Mouse (Mus musculus) bone marrow macrophage, adult 2 months (primary cell): ENCODE measurements around the gene Med21. TPM values are rescaled to one million over a fixed set of nuclear protein-coding genes. Genes with fewer than 3 reads are reported as not detected.

ENCODE experiments used
- H3K27ac ChIP-seq: 2 replicates; pipeline ENCODE4 v1.5.1; 2012; ENCODE audit warnings: low read depth, low read length; ENCODE audit not compliant: insufficient read depth
- H3K4me1 ChIP-seq: 2 replicates; pipeline ENCODE4 v1.6.1; 2012; ENCODE audit warnings: low read length; ENCODE audit not compliant: control insufficient read depth, insufficient read depth
- H3K4me3 ChIP-seq: 2 replicates; pipeline ENCODE4 v1.5.1; 2012; ENCODE audit warnings: mild to moderate bottlenecking, low read length, moderate library complexity; ENCODE audit not compliant: insufficient read depth
- CTCF ChIP-seq: IDR thresholded peaks from 2 replicates; pipeline ENCODE4 v1.5.1; 2012; ENCODE audit warnings: low read depth, mild to moderate bottlenecking, low read length, moderate library complexity
- POLR2A ChIP-seq: IDR thresholded peaks from 2 replicates; pipeline ENCODE4 v1.6.1; 2012; ENCODE audit warnings: mild to moderate bottlenecking, low read depth, low read length, borderline replicate concordance
- polyA plus RNA-seq: library from polyadenylated mRNA; stranded (reverse); fragments of >200 nt; gene quantifications from 2 replicates; pipeline ENCODE4 v1.2.4, GENCODE M21; 2012; ENCODE audit not compliant: missing spikeins, insufficient read depth, insufficient read length

The Med21 gene
- 39.7 and 54.2 TPM in 2 replicates for polyA plus RNA-seq

DNA sequence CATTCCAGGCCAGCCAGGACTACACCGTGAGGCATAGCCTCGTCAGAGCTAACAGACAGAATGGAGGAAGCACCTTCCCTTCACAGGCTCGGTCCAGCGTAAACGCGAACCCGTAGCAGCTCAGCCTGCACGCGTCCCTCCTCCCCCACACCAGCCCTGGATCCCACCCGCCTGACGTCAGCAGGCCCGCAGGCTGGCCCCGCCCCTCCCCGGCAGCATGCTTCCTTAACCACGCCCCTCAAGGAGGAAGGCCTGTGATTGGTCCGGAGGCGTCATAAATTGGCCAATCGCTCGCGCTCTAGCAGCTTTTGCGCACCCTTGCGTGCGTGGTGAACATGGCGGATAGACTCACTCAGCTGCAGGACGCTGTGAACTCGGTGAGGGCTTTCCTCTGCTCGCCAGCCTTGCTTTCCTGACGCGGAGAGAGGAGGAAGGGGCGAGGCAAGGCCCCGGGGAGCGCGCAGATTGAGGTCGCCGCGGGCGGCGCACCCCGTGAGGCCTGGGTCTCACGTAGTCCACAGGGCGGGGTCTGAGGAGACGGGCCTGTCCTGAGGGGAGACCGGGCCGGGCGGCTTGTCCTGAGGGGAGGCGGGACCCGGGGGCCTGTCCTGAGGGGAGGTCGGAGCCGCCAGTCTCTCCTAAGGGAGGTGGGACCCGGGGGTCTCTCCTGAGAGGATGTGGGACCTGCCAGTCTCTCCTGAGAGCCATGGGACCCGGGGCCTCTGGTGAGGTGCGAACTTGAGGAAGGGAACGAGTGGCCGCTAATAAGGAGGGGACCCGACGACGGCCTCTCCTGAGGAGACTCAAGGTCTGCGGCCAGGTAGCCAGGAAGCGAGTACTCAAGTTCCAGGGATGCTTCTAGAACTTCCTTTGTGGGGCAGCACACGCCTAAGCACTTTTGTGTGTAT lies at the start of gene Med21, which contains the start of gene Tm7sf3:
Gene Med21 (plus strand): TSS at position 272 of the 908 bp plus-strand sequence.
Gene Tm7sf3 (minus strand): TSS at position 549 of the 908 bp plus-strand sequence.
- Histone ChIP-seq H3K4me3 (peak within 1 kb of the TSS; percentile 94), H3K27ac (peak within 1 kb of the TSS; percentile 48), H3K4me1 (peaks cover 30% of the 10 kb centered on the region)
- TF ChIP-seq POLR2A = peak; percentile 94
- TF ChIP-seq CTCF = no peak

- H3K4me3 ChIP-seq = no peak overlapping the region
- no peak overlapping the region for H3K27ac ChIP-seq
- H3K4me1 ChIP-seq = no peaks in the 10 kb centered on the region
- TF ChIP-seq POLR2A = no peak
These were observed 39.7 kb upstream of the Med21 start for GRCm38 (mm10) chr6:146602601-146603000.

- no peak overlapping the region for H3K4me3 ChIP-seq
- TF ChIP-seq CTCF (no peak), POLR2A (no peak)
- H3K27ac ChIP-seq = no peak overlapping the region
- H3K4me1 ChIP-seq = no peaks in the 10 kb centered on the region
These were observed 38.7 kb upstream of the Med21 start for GRCm38 (mm10) chr6:146603651-146604050.

DNA sequence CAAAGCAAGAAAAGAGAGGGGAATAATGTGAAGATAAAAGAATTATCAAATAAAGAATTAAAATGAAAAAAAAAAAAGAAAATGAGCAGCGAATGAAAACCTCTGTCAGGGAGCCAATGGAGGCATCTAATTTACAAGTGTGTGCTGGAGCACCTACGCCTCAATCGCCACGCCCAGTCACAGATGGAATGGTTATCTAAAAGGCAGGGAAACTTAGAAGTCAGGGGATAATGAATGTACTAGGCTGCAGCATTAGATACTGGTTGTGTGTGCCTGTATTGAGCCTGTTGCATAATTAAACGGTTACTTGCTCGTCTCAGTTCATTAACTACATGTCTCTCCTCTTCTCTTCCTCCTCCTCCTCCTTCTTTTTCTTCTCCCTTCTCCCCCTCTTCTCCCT lies 31.0 kb upstream of the Med21 start:
- TF ChIP-seq CTCF (no peak), POLR2A (no peak)
- Histone ChIP-seq H3K4me1 (no peaks in the 10 kb centered on the region; the same call in 1 of the 2 replicates), H3K27ac (no peak overlapping the region), H3K4me3 (no peak overlapping the region)

DNA sequence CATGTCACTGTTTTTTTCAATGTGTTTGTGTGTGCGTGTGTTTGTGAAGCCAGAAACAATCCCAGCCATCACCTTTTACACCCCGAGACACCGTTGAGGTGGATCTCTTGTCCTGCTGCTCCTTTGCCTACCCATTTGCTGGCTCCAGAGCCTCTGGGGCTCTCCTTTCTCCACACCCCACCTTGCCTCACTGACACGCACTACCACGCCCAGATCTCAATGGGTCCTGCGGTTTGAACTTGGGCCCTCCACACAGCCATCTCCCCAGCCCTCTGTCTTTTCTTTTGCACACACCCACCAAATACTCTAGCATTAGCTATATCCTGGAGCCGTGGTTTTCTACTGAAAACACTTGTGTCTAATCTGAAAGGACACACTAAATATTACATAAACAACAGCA lies 30.4 kb upstream of the Med21 start:
- Histone ChIP-seq H3K4me3 (no peak overlapping the region), H3K27ac (no peak overlapping the region), H3K4me1 (peaks cover 3% of the 10 kb centered on the region; the same call in 1 of the 2 replicates)
- TF ChIP-seq CTCF (no peak), POLR2A (no peak)

DNA sequence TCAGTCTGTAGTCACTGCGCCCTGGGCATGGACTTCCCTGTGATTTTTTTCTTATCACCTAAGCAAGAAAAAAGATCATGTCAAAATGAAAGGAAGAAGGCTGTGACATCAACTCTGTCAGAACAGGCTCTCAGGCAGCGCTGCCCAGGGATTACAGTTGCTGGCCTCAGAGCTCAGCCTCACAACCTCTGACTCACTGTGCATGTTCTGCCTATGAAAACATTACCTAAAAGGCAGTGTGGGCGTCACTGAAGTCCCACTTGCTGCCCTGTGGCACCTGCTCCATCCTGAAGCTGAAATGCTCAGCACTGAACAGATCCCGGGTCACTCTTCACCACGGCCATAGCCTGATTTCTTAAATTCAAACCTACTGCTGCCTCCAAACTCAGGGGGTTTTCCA lies 29.6 kb upstream of the Med21 start:
- TF ChIP-seq CTCF (no peak), POLR2A (no peak)
- Histone ChIP-seq H3K4me1 (peaks cover 3% of the 10 kb centered on the region; the same call in 1 of the 2 replicates), H3K4me3 (no peak overlapping the region), H3K27ac (no peak overlapping the region)

GRCm38 (mm10) chr6:146613907-146614306 lies 28.4 kb upstream of the Med21 start:
- no peak for TF ChIP-seq POLR2A
- 0 out of 2 replicates have a peak, but pooled peaks have one; percentile 35 for TF ChIP-seq CTCF
- peaks cover 3% of the 10 kb centered on the region; the same call in 1 of the 2 replicates for H3K4me1 ChIP-seq
- H3K4me3 ChIP-seq = no peak overlapping the region
- H3K27ac ChIP-seq = no peak overlapping the region

GRCm38 (mm10) chr6:146614541-146614940 lies 27.8 kb upstream of the Med21 start:
- H3K4me1 ChIP-seq = peaks cover 3% of the 10 kb centered on the region; the same call in 1 of the 2 replicates
- TF ChIP-seq CTCF (no peak), POLR2A (no peak)
- H3K4me3 ChIP-seq = no peak overlapping the region
- H3K27ac ChIP-seq = no peak overlapping the region

DNA sequence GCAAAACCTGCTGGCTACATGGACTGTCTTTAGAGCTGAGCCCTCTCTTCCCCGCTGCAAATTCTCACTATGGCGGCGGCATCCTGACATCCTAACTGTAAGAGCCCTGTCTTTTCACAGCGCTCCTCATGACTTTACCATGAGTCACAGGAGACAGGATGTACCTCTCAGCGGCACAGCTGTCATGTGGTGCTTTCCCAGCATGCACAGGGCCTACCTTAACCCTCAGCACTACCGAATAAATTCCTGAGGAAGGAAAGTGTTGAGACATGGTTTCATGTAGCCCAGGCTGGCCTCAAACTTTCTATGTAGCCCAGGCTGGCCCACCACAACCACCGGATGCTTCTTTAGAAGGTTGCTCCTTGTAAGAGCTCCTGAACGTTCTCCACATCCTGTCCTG lies 26.5 kb upstream of the Med21 start:
- Histone ChIP-seq H3K27ac (no peak overlapping the region), H3K4me3 (no peak overlapping the region), H3K4me1 (peaks cover 3% of the 10 kb centered on the region; the same call in 1 of the 2 replicates)
- TF ChIP-seq POLR2A = no peak
- TF ChIP-seq CTCF = no peak

DNA sequence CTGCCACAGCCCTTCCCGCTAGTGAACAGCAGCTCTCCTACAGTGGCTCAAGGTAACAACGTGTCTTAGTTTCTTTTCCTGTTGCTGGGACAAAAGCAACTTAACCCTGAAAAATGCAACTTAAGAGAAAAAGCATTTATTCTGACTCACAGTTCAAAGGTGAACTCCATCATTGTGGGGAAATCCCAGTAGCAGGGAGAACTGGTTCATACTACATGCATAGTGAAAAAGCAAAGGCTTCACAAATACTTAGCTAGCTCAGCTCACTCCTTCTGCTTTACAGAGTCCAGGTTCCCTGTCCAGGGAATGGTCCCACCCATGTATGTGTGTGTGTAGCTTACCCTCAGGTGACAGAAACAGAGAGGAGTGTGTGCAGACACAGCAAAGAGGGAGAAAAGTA lies 25.7 kb upstream of the Med21 start:
- TF ChIP-seq CTCF (no peak), POLR2A (no peak)
- no peak overlapping the region for H3K4me3 ChIP-seq
- H3K27ac ChIP-seq = no peak overlapping the region
- peaks cover 3% of the 10 kb centered on the region; the same call in 1 of the 2 replicates for H3K4me1 ChIP-seq

- Histone ChIP-seq H3K4me3 (no peak overlapping the region), H3K27ac (no peak overlapping the region), H3K4me1 (peaks cover 26% of the 10 kb centered on the region)
- TF ChIP-seq CTCF (no peak), POLR2A (no peak)
These were observed 14.2 kb upstream of the Med21 start for GRCm38 (mm10) chr6:146628123-146628522.
